Mouse (Mus musculus): ENCODE results near the gene Atrip. TPM values are rescaled to one million over a fixed set of nuclear protein-coding genes. Genes with fewer than 3 reads are reported as not detected.

Gene Atrip
- polyA plus RNA-seq, 2 experiments, result 25.1 to 30.5 TPM

- H3K4me2 ChIP-seq (replicated peaks; ENCODE audit: low read depth, low read length, severe bottlenecking), result peak overlapping the region; percentile 35
- ATAC-seq (ENCODE audit: low FRiP score, low read depth) (peak; percentile 65), DNase-seq (ENCODE audit: low spot score) (peak; percentile 51)
- TF ChIP-seq POLR2A (IDR thresholded peaks at IDR 0.05; ENCODE audit: borderline replicate concordance, extremely low read depth, insufficient read depth, insufficient read length), result no peak
- H3K4me1 ChIP-seq (ENCODE audit: control insufficient read depth, insufficient read depth, low read length), result peaks cover 13% of the 10 kb centered on the region; the same call in 1 of the 2 replicates
- WGBS, result 10% methylated on average over 7 of the region's 7 CpGs
- no peaks in the 10 kb centered on the region for H3K27me3 ChIP-seq (ENCODE audit: control insufficient read depth, insufficient read depth, low read length)
- H3K27ac ChIP-seq (replicated peaks; ENCODE audit: low read depth, low read length), result peak overlapping the region; percentile 33; the same call in 1 of the 2 replicates
- peaks cover 56% of the 10 kb centered on the region for H3K36me3 ChIP-seq (ENCODE audit: control insufficient read depth, insufficient read depth, low read length)
- H3K9me3 ChIP-seq (ENCODE audit: control insufficient read depth, low read length), result no peaks in the 10 kb centered on the region
- H3K4me3 ChIP-seq (replicated peaks; ENCODE audit: low read length), result peak overlapping the region; percentile 17
- H3K9ac ChIP-seq (ENCODE audit: low read depth, low read length, severe bottlenecking), result peak overlapping the region; percentile 41; the same call in 1 of the 2 replicates
Measured at GRCm38 (mm10) chr9:109054712-109055111, 19.2 kb downstream of the Atrip start.

- Histone ChIP-seq H3K4me2 (replicated peaks; ENCODE audit: low read depth, low read length, severe bottlenecking) (no peak overlapping the region), H3K9ac (ENCODE audit: low read depth, low read length, severe bottlenecking) (no peak overlapping the region), H3K27ac (replicated peaks; ENCODE audit: low read depth, low read length) (no peak overlapping the region), H3K4me3 (replicated peaks; ENCODE audit: low read length) (no peak overlapping the region), H3K36me3 (ENCODE audit: control insufficient read depth, insufficient read depth, low read length) (peaks cover 55% of the 10 kb centered on the region), H3K27me3 (ENCODE audit: control insufficient read depth, insufficient read depth, low read length) (no peaks in the 10 kb centered on the region), H3K4me1 (ENCODE audit: control insufficient read depth, insufficient read depth, low read length) (peaks cover 6% of the 10 kb centered on the region; the same call in 1 of the 2 replicates), H3K9me3 (ENCODE audit: control insufficient read depth, low read length) (no peaks in the 10 kb centered on the region)
- ATAC-seq (ENCODE audit: low FRiP score, low read depth) (no peak), DNase-seq (ENCODE audit: low spot score) (no peak)
- WGBS, result 68% methylated on average over 6 of the region's 6 CpGs
- TF ChIP-seq POLR2A (IDR thresholded peaks at IDR 0.05; ENCODE audit: borderline replicate concordance, extremely low read depth, insufficient read depth, insufficient read length), result no peak
Measured at GRCm38 (mm10) chr9:109053851-109054250, 20.1 kb downstream of the Atrip start.

GRCm38 (mm10) chr9:109053366-109053765 lies 20.6 kb downstream of the Atrip start:
- Histone ChIP-seq H3K27me3 (ENCODE audit: control insufficient read depth, insufficient read depth, low read length) (no peaks in the 10 kb centered on the region), H3K9ac (ENCODE audit: low read depth, low read length, severe bottlenecking) (no peak overlapping the region), H3K4me2 (replicated peaks; ENCODE audit: low read depth, low read length, severe bottlenecking) (no peak overlapping the region), H3K36me3 (ENCODE audit: control insufficient read depth, insufficient read depth, low read length) (peaks cover 51% of the 10 kb centered on the region), H3K4me3 (replicated peaks; ENCODE audit: low read length) (no peak overlapping the region), H3K27ac (replicated peaks; ENCODE audit: low read depth, low read length) (no peak overlapping the region), H3K9me3 (ENCODE audit: control insufficient read depth, low read length) (no peaks in the 10 kb centered on the region), H3K4me1 (ENCODE audit: control insufficient read depth, insufficient read depth, low read length) (0 out of 2 replicates have a peak, but pooled peaks cover 3% of the 10 kb centered on the region)
- TF ChIP-seq POLR2A (IDR thresholded peaks at IDR 0.05; ENCODE audit: borderline replicate concordance, extremely low read depth, insufficient read depth, insufficient read length), result no peak
- 78% methylated on average over 3 of the region's 3 CpGs for WGBS
- DNase-seq (ENCODE audit: low spot score), result no peak
- ATAC-seq (ENCODE audit: low FRiP score, low read depth), result 0 out of 2 replicates have a peak, but pooled peaks have one; percentile 1

- H3K9me3 ChIP-seq (ENCODE audit: control insufficient read depth, low read length), result no peaks in the 10 kb centered on the region
- 0 out of 2 replicates have a peak, but pooled peaks cover 3% of the 10 kb centered on the region for H3K4me1 ChIP-seq (ENCODE audit: control insufficient read depth, insufficient read depth, low read length)
- no peak overlapping the region for H3K9ac ChIP-seq (ENCODE audit: low read depth, low read length, severe bottlenecking)
- H3K4me2 ChIP-seq (replicated peaks; ENCODE audit: low read depth, low read length, severe bottlenecking), result no peak overlapping the region
- no peak for TF ChIP-seq POLR2A (IDR thresholded peaks at IDR 0.05; ENCODE audit: borderline replicate concordance, extremely low read depth, insufficient read depth, insufficient read length)
- H3K27me3 ChIP-seq (ENCODE audit: control insufficient read depth, insufficient read depth, low read length), result no peaks in the 10 kb centered on the region
- 0 out of 2 replicates have a peak, but pooled peaks have one; percentile 10 for ATAC-seq (ENCODE audit: low FRiP score, low read depth)
- peaks cover 44% of the 10 kb centered on the region for H3K36me3 ChIP-seq (ENCODE audit: control insufficient read depth, insufficient read depth, low read length)
- no peak overlapping the region for H3K27ac ChIP-seq (replicated peaks; ENCODE audit: low read depth, low read length)
- no peak for DNase-seq (ENCODE audit: low spot score)
- 87% methylated on average over 9 of the region's 9 CpGs for WGBS
- no peak overlapping the region for H3K4me3 ChIP-seq (replicated peaks; ENCODE audit: low read length)
Measured at GRCm38 (mm10) chr9:109052490-109053260, 21.2 kb downstream of the Atrip start.

- no peaks in the 10 kb centered on the region for H3K9me3 ChIP-seq (ENCODE audit: control insufficient read depth, low read length)
- H3K4me2 ChIP-seq (replicated peaks; ENCODE audit: low read depth, low read length, severe bottlenecking), result no peak overlapping the region
- H3K4me1 ChIP-seq (ENCODE audit: control insufficient read depth, insufficient read depth, low read length), result 0 out of 2 replicates have a peak, but pooled peaks cover 3% of the 10 kb centered on the region
- H3K27me3 ChIP-seq (ENCODE audit: control insufficient read depth, insufficient read depth, low read length), result no peaks in the 10 kb centered on the region
- no peak for TF ChIP-seq POLR2A (IDR thresholded peaks at IDR 0.05; ENCODE audit: borderline replicate concordance, extremely low read depth, insufficient read depth, insufficient read length)
- no peak overlapping the region for H3K9ac ChIP-seq (ENCODE audit: low read depth, low read length, severe bottlenecking)
- peaks cover 36% of the 10 kb centered on the region for H3K36me3 ChIP-seq (ENCODE audit: control insufficient read depth, insufficient read depth, low read length)
- WGBS, result 88% methylated on average over 10 of the region's 10 CpGs
- no peak for DNase-seq (ENCODE audit: low spot score)
- no peak for ATAC-seq (ENCODE audit: low FRiP score, low read depth)
- H3K27ac ChIP-seq (replicated peaks; ENCODE audit: low read depth, low read length), result no peak overlapping the region
- H3K4me3 ChIP-seq (replicated peaks; ENCODE audit: low read length), result no peak overlapping the region
Measured at GRCm38 (mm10) chr9:109051651-109052489, 22.1 kb downstream of the Atrip start.
